Mouse (Mus musculus) intestine, embryonic 15.5 days (tissue): ENCODE results near the gene Arap1. TPM values are rescaled to one million over a fixed set of nuclear protein-coding genes. Genes with fewer than 3 reads are reported as not detected.

Experiments
- ATAC-seq: fragments of 200-750 bp; cut with Nextera tagmentation; 2 replicates; pipeline ENCODE4 v1.8.0; 2017; ENCODE audit warnings: moderate TSS enrichment, moderate library complexity
- H3K27ac ChIP-seq: fragments of 300-500 bp; sonication (generic); 2 replicates; pipeline ENCODE4 v1.5.1; 2015; ENCODE audit warnings: mild to moderate bottlenecking, inconsistent platforms
- H3K27me3 ChIP-seq: fragments of 300-500 bp; sonication (generic); replicated peaks from 2 replicates; pipeline ENCODE4 v1.6.1; 2015; ENCODE audit warnings: inconsistent platforms
- H3K36me3 ChIP-seq: fragments of 300-500 bp; sonication (generic); 2 replicates; pipeline ENCODE4 v1.6.1; 2015; ENCODE audit warnings: inconsistent platforms
- H3K4me1 ChIP-seq: fragments of 300-500 bp; sonication (generic); replicated peaks from 2 replicates; pipeline ENCODE4 v1.6.1; 2015; ENCODE audit warnings: inconsistent platforms
- H3K4me2 ChIP-seq: fragments of 300-500 bp; sonication (generic); replicated peaks from 2 replicates; pipeline ENCODE4 v1.6.1; 2015; ENCODE audit warnings: mild to moderate bottlenecking, inconsistent platforms
- H3K4me3 ChIP-seq: fragments of 300-500 bp; sonication (generic); replicated peaks from 2 replicates; pipeline ENCODE4 v1.5.1; 2015; ENCODE audit warnings: inconsistent platforms
- H3K9ac ChIP-seq: fragments of 300-500 bp; sonication (generic); 2 replicates; pipeline ENCODE4 v1.6.1; 2015; ENCODE audit warnings: inconsistent platforms
- H3K9me3 ChIP-seq: fragments of 300-500 bp; sonication (generic); 2 replicates; pipeline ENCODE4 v1.6.1; 2016; ENCODE audit warnings: inconsistent platforms
- WGBS: fragments of 180-500 bp; shearing (Covaris S2); methylation state at CpG from one replicate; pipeline ENCODE4 v1.1.7; 2015; 5-methylcytosine and 5-hydroxymethylcytosine counted together
- polyA plus RNA-seq: library from polyadenylated mRNA; unstranded; fragments of >200 nt; fragmentation: Nextera tagmentation; extraction: Ambion mirVana; gene quantifications from 2 replicates; pipeline ENCODE4 v1.2.1, GENCODE M21; 2015

Arap1 gene
- 56.3 and 58.4 TPM in 2 replicates for polyA plus RNA-seq

- Histone ChIP-seq H3K27me3 (no peaks in the 10 kb centered on the region), H3K9me3 (no peaks in the 10 kb centered on the region), H3K27ac (peak within 1 kb of the TSS; percentile 42; the same call in 1 of the 2 replicates), H3K4me2 (peak within 1 kb of the TSS; percentile 81), H3K4me1 (peaks cover 17% of the 10 kb centered on the region), H3K36me3 (no peaks in the 10 kb centered on the region), H3K9ac (peak within 1 kb of the TSS; percentile 52), H3K4me3 (peak within 1 kb of the TSS; percentile 59)
- under 1% methylated on average over 35 of the region's 35 CpGs for WGBS
- peak; percentile 89 for ATAC-seq
Observed at GRCm38 (mm10) chr7:101347767-101348270, at the start of gene Arap1. Gene Arap1, plus strand, starts transcription at chr7:101348067.

GRCm38 (mm10) chr7:101298375-101298774 lies 49.5 kb upstream of the Arap1 start:
- H3K27ac ChIP-seq: no peak overlapping the region
- 89% methylated on average over 3 of the region's 3 CpGs for WGBS
- no peak overlapping the region for H3K4me3 ChIP-seq
- no peaks in the 10 kb centered on the region for H3K9me3 ChIP-seq
- H3K9ac ChIP-seq: no peak overlapping the region
- no peak overlapping the region for H3K4me2 ChIP-seq
- H3K4me1 ChIP-seq: peaks cover 31% of the 10 kb centered on the region
- H3K27me3 ChIP-seq: no peaks in the 10 kb centered on the region
- no peak for ATAC-seq
- H3K36me3 ChIP-seq: peaks cover 5% of the 10 kb centered on the region; the same call in 1 of the 2 replicates

- H3K4me3 ChIP-seq: peak overlapping the region; percentile 68
- H3K4me2 ChIP-seq: peak overlapping the region; percentile 90
- no peaks in the 10 kb centered on the region for H3K27me3 ChIP-seq
- peaks cover 28% of the 10 kb centered on the region for H3K4me1 ChIP-seq
- H3K9me3 ChIP-seq: no peaks in the 10 kb centered on the region
- peak overlapping the region; percentile 64 for H3K9ac ChIP-seq
- H3K27ac ChIP-seq: peak overlapping the region; percentile 69
- WGBS: 2% methylated on average over 30 of the region's 30 CpGs
- no peaks in the 10 kb centered on the region for H3K36me3 ChIP-seq
- ATAC-seq: peak; percentile 54
Observed at GRCm38 (mm10) chr7:101301361-101301880, 46.4 kb upstream of the Arap1 start.

DNA sequence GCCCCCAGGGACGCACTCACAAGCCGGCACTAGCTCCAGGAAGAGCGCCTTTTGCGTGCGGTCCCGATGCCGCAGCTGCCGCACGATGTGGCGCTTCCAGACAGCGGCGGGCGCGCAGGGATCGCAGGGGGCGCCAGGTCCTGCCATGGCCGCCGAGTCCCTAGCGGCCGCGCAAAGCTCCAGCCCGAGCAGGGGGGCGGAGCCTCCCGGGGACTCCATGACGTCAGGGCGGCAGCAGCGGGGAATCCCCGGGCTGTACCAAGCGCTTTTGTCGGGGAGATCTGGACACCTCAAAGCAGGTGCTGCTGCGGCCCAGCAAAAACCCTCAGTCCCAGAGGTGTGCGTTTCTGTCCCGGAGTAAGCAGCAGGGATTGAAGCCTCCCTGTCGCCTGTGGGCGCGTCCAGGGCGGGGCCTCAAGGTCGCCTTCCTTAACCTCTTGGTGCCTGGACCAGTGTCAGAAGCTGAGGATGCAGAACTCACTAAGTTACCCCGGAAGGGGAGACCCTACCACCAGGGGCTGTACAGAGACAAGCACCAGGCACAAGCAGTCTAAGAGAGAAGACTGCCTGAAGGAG lies 45.9 kb upstream of the Arap1 start, which contains the start of gene Atg16l2:
Gene Atg16l2 (minus strand): TSS at position 371 of the 576 bp plus-strand sequence.
- Histone ChIP-seq H3K9ac (peak within 1 kb of the TSS; percentile 64), H3K9me3 (no peaks in the 10 kb centered on the region), H3K4me1 (peaks cover 24% of the 10 kb centered on the region), H3K27me3 (no peaks in the 10 kb centered on the region), H3K27ac (peak within 1 kb of the TSS; percentile 69), H3K4me3 (peak within 1 kb of the TSS; percentile 68), H3K36me3 (no peaks in the 10 kb centered on the region), H3K4me2 (peak within 1 kb of the TSS; percentile 90)
- under 1% methylated on average over 39 of the region's 39 CpGs for WGBS
- peak; percentile 95 for ATAC-seq

- ATAC-seq: no peak
- Histone ChIP-seq H3K4me1 (peaks cover 21% of the 10 kb centered on the region), H3K4me2 (peak overlapping the region; percentile 90), H3K9me3 (no peaks in the 10 kb centered on the region), H3K27me3 (no peaks in the 10 kb centered on the region), H3K36me3 (no peaks in the 10 kb centered on the region), H3K9ac (peak overlapping the region; percentile 64; the same call in 1 of the 2 replicates), H3K27ac (peak overlapping the region; percentile 69), H3K4me3 (peak overlapping the region; percentile 68)
- 26% methylated on average over 7 of the region's 7 CpGs for WGBS
Observed at GRCm38 (mm10) chr7:101302691-101303090, 45.2 kb upstream of the Arap1 start.

GRCm38 (mm10) chr7:101306841-101307240 lies 41.0 kb upstream of the Arap1 start:
- H3K4me2 ChIP-seq: no peak overlapping the region
- H3K4me3 ChIP-seq: no peak overlapping the region
- WGBS: 37% methylated on average over 2 of the region's 2 CpGs
- no peak overlapping the region for H3K9ac ChIP-seq
- no peak overlapping the region for H3K27ac ChIP-seq
- H3K27me3 ChIP-seq: no peaks in the 10 kb centered on the region
- H3K36me3 ChIP-seq: no peaks in the 10 kb centered on the region
- peaks cover 12% of the 10 kb centered on the region for H3K4me1 ChIP-seq
- no peak for ATAC-seq
- no peaks in the 10 kb centered on the region for H3K9me3 ChIP-seq

- no peaks in the 10 kb centered on the region for H3K27me3 ChIP-seq
- no peaks in the 10 kb centered on the region for H3K9me3 ChIP-seq
- peak overlapping the region; percentile 53 for H3K4me3 ChIP-seq
- peak overlapping the region; percentile 73; the same call in 1 of the 2 replicates for H3K9ac ChIP-seq
- H3K27ac ChIP-seq: peak overlapping the region; percentile 96
- WGBS: 43% methylated on average over 5 of the region's 5 CpGs
- H3K4me2 ChIP-seq: peak overlapping the region; percentile 57
- H3K4me1 ChIP-seq: 0 out of 2 replicates have a peak, but pooled peaks cover 4% of the 10 kb centered on the region
- H3K36me3 ChIP-seq: no peaks in the 10 kb centered on the region
- ATAC-seq: no peak
Observed at GRCm38 (mm10) chr7:101309985-101310326, 37.9 kb upstream of the Arap1 start.

DNA sequence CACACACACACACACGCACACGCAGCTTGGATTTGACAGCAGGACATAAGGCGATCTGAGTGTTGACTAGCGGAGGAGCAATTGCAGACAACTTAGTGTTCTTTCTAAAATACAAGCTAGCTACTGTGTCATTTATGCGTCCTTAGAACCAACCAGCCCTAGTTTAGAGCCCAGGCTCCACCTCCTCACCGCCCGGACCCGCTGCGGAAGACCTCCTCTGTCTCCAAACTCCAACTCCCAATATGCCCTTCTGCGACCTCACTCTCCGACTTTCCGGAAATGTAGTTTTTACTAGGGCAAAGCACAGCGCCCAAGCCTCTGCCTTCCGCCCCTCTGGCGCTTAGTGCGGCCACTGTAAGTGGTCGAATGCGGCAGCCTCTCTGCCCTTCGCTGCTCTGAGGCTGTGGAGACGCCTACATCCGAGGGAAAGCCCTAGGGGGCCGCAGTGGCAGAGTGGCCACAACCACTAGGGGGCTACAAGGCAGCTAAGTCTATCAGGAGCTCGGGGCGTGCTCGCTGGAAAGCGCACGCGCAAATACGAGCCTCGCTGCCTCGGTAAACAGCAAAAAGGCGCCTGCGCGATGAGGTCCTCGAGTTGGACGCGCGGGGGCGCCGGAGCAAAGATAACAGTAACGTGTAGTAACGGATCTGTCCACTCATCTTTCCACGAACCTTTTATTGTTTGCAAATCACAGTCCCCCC lies 37.4 kb upstream of the Arap1 start:
- peak overlapping the region; percentile 53 for H3K4me3 ChIP-seq
- H3K9me3 ChIP-seq: no peaks in the 10 kb centered on the region
- H3K36me3 ChIP-seq: no peaks in the 10 kb centered on the region
- peak overlapping the region; percentile 57 for H3K4me2 ChIP-seq
- H3K27ac ChIP-seq: peak overlapping the region; percentile 96
- ATAC-seq: peak; percentile 98
- H3K4me1 ChIP-seq: 0 out of 2 replicates have a peak, but pooled peaks cover 4% of the 10 kb centered on the region
- H3K27me3 ChIP-seq: no peaks in the 10 kb centered on the region
- WGBS: under 1% methylated on average over 43 of the region's 43 CpGs
- H3K9ac ChIP-seq: peak overlapping the region; percentile 73

- no peaks in the 10 kb centered on the region for H3K27me3 ChIP-seq
- H3K4me3 ChIP-seq: peak overlapping the region; percentile 53
- peak overlapping the region; percentile 57 for H3K4me2 ChIP-seq
- H3K36me3 ChIP-seq: no peaks in the 10 kb centered on the region
- H3K9ac ChIP-seq: no peak overlapping the region; the same call in 1 of the 2 replicates
- WGBS: 29% methylated on average over 2 of the region's 2 CpGs
- H3K4me1 ChIP-seq: 0 out of 2 replicates have a peak, but pooled peaks cover 4% of the 10 kb centered on the region
- no peaks in the 10 kb centered on the region for H3K9me3 ChIP-seq
- no peak for ATAC-seq
- no peak overlapping the region for H3K27ac ChIP-seq
Observed at GRCm38 (mm10) chr7:101311061-101311460, 36.8 kb upstream of the Arap1 start.

GRCm38 (mm10) chr7:101313033-101313432 lies 34.8 kb upstream of the Arap1 start:
- Histone ChIP-seq H3K27me3 (no peaks in the 10 kb centered on the region), H3K4me2 (no peak overlapping the region), H3K4me1 (0 out of 2 replicates have a peak, but pooled peaks cover 4% of the 10 kb centered on the region), H3K36me3 (no peaks in the 10 kb centered on the region), H3K27ac (no peak overlapping the region), H3K9ac (no peak overlapping the region), H3K4me3 (no peak overlapping the region), H3K9me3 (no peaks in the 10 kb centered on the region)
- no peak for ATAC-seq
- 51% methylated on average over 3 of the region's 3 CpGs for WGBS

GRCm38 (mm10) chr7:101314396-101314795 lies 33.5 kb upstream of the Arap1 start:
- Histone ChIP-seq H3K4me3 (no peak overlapping the region), H3K4me2 (no peak overlapping the region), H3K4me1 (0 out of 2 replicates have a peak, but pooled peaks cover 4% of the 10 kb centered on the region), H3K27ac (no peak overlapping the region), H3K9ac (no peak overlapping the region), H3K36me3 (no peaks in the 10 kb centered on the region), H3K9me3 (no peaks in the 10 kb centered on the region), H3K27me3 (no peaks in the 10 kb centered on the region)
- 61% methylated on average over 5 of the region's 5 CpGs for WGBS
- no peak for ATAC-seq

- no peak for ATAC-seq
- Histone ChIP-seq H3K4me3 (no peak overlapping the region), H3K36me3 (no peaks in the 10 kb centered on the region), H3K9me3 (no peaks in the 10 kb centered on the region), H3K27me3 (no peaks in the 10 kb centered on the region), H3K4me2 (no peak overlapping the region), H3K4me1 (peaks cover 9% of the 10 kb centered on the region), H3K27ac (no peak overlapping the region), H3K9ac (no peak overlapping the region)
Observed at GRCm38 (mm10) chr7:101315699-101316098, 32.2 kb upstream of the Arap1 start.
